Mouse (Mus musculus) olfactory bulb, adult 2 months (tissue): ENCODE results near the gene Phyhd1.

Source experiments
- CTCF ChIP-seq: fragments of 200-500 bp; IDR thresholded peaks from 2 replicates; pipeline ENCODE4 v1.5.1; 2012; ENCODE audit warnings: low read depth, mild to moderate bottlenecking, low read length, moderate library complexity; ENCODE audit not compliant: insufficient read depth
- POLR2A ChIP-seq: fragments of 200-500 bp; IDR thresholded peaks from 2 replicates; pipeline ENCODE4 v1.6.1; 2012; ENCODE audit warnings: mild to moderate bottlenecking, low read depth, low read length, moderate library complexity; ENCODE audit not compliant: insufficient read depth

GRCm38 (mm10) chr2:30257699-30258460, 8.1 kb upstream of the Phyhd1 start:
- TF ChIP-seq CTCF (no peak), POLR2A (no peak)
